Mouse (Mus musculus) bone marrow, adult 2 months (tissue): Measurements from ENCODE around the gene Bhlhe23.

ENCODE experiments used
- CTCF ChIP-seq: fragments of 200-500 bp; IDR thresholded peaks from 2 replicates; pipeline ENCODE4 v1.5.1; 2011; ENCODE audit warnings: low read length, control low read depth; ENCODE audit not compliant: control insufficient read depth, insufficient read depth
- POLR2A ChIP-seq: fragments of 200-500 bp; IDR thresholded peaks from 2 replicates; pipeline ENCODE4 v1.6.1; 2011; ENCODE audit warnings: low read depth, mild to moderate bottlenecking, control low read depth, low read length, borderline replicate concordance; ENCODE audit not compliant: control insufficient read depth

DNA sequence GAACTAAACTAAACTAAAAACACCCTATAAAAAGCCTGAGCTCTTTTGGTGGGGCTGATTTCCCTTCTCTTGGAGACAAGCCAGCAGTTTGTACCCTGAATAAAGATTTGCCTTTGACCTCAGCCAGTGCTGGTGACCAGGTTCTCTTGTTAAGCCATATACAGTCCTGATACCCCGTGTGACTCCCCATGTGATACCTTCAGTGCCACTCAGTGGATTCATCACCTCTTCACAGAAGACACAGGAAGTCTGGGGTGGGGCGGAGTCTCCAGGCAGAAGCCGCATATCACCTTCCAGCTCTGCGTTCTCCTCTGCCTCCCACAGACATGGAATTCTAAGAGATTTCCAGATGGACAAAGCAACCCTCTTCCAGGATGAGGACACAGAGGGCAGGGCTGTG, 47.4 kb upstream of the Bhlhe23 start:
- no peak for TF ChIP-seq CTCF
- no peak for TF ChIP-seq POLR2A
